Mouse (Mus musculus): ENCODE data around the gene Chka.
A peak's percentile ranks its signal among the peaks of the same experiment; 100 is the strongest.

Gene Chka

DNA sequence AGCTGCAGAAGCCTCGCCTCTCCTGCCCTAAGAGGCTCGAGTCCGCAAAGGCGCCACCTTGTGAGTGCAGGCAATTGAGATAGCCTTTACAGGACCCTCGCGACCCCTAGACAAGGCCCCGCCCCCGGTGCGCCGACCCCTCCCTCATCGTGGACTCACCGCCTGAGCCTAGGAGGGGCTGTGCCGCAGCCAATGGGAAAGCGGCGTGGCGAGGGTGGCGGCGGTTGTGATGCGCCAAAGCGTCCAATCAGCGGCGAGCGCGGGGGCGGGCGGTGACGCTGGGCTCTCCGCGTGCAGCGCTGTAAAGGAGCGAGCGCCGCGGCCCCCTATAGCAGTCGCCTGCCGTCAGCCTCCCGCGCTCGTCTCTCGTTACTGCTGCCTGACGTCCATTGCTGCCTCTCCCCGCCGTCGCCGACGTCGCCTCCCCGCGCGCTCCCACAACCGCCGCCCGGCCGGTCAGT, at the start of gene Chka:
Gene Chka, plus strand, starts transcription at position 272 of the 461 bp plus-strand sequence.
- DNase-seq (ENCODE audit: low spot score), result peak; percentile 94

DNA sequence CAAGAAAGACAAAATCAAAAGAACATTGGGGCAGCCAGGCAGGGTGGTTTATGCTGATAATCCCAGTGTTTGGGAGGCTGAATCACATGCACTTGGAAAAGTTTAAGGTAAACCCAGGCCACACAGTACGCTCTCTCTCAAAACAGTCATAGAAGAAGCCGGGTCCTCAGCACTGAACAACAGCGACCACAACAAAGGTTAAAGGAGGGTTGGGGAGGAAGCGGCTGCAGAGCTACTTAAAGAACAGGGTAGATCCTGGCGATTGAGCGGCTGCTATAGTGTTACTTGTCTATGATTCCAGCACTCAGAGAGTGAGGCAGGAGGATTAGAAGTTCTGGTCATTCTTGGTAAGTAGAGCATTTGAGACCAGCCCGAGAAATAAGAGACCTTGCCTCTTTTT, 46.0 kb upstream of the Chka start:
- DNase-seq (ENCODE audit: low spot score), result no peak

DNA sequence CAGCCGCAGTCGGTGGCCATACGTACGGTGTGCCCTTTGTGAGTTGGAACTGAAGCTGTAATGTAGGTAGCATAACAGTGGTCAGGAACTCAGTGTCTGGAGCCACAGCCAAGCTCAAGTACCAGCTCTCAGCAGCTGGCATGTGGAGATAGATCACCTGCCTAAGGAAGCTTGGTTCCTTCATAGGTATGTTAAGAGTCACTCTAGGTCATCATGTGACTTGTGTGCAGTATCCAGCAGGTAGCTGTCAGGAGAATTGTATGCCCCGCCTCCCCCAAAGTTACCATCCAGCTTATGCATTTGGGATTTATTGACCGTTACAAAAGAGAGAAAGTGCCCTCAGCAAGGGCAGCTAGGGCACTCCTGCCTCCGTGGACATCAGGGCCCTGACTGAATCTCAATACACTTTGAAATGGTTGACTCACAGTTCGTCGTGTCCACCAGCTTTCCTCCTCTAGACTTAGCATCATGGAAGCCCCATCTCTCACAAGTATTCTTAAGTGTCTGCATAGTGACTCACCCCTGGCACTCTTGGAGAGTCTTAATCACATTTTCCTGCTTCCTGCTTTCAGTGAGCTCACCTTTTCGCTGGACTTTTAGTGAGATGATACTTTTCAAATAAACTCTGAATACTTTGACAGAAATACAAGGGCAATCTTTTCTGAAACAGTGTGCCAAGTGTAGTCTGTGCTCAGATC, 40.9 kb upstream of the Chka start:
- no peak for DNase-seq (ENCODE audit: low spot score)

DNA sequence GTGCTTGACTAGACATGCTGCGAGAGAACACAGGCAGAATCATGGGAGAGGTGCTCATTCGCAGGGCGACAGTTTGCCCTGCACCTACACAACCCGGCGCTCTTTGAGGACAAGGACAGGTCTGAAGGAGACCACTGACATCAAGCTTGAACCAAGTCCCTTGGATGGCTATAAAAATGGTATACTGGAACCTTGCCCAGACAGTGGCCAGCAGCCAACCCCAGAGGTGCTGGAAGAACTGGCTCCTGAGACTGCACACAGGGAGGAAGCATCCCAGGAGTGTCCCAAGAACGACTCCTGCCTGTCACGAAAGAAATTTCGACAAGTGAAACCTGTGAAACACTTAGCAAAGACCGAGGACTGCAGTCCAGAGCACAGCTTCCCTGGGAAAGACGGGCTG, 37.1 kb upstream of the Chka start:
- no peak for DNase-seq (ENCODE audit: low spot score)

DNA sequence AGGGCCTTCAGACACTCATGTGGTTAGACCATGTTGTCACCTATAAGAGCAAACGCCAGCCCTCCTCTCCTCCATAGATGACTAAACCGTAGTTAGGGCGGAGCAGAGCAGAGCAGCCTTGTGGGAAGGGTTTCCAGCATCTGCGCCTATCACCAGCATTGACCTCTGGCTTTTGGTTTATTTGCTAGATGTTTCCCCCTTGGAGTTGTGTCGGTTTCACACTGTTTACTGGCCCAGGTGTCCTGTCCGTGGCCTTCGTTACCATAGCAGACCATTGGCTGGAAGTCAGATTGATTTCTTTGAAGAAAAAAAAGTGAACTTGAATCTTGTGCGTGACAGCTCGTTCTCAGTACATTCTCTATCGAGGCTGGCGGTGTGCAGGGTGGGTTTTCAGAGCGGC, 35.7 kb upstream of the Chka start:
- DNase-seq (ENCODE audit: low spot score), result no peak

DNA sequence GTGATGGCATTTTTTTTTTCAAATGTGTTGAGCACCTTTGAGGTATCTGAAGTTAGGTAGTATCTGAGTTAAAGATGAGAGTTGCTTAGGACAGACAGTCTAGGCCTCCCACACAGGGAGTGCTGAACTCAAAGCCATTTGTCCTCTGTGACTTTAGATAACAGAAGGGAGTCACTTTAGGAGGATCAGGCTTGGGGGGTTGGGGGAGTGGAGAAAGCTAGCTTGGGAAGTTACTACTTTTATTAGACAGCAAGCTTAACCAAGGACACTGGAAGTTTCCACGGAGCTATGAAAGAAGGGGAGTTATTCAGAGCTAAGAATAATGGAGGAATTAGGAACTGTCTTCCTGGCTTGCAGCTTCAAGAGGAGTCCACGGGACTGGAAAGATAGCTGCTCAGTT, 32.5 kb upstream of the Chka start:
- DNase-seq (ENCODE audit: low spot score), result no peak

DNA sequence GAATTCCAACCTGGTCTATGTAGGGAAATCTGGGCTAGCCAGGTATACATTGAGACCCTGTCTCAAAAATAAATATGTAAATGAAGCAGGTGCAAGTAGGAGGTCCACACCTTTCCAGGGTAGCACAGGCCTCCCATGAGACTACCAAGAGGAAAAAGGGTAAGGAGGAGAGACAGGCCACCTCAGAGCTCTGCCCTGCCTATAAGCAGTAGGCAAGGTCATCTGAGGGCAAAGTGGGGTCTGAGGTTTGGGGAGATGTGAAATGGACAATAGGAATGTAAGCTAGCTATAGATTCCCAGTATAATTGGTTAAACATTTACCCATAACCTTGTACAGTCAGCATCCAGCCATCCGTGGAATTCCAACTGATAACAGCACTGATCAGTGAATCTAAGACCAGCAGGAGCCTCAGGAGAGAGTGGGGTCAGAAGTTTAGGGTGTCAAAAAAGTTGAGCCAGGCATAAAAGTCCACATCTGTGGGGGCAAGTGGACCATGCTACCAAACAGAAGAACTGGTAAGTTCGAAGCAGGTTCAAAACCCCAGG, 31.6 kb upstream of the Chka start:
- DNase-seq (ENCODE audit: low spot score), result no peak

DNA sequence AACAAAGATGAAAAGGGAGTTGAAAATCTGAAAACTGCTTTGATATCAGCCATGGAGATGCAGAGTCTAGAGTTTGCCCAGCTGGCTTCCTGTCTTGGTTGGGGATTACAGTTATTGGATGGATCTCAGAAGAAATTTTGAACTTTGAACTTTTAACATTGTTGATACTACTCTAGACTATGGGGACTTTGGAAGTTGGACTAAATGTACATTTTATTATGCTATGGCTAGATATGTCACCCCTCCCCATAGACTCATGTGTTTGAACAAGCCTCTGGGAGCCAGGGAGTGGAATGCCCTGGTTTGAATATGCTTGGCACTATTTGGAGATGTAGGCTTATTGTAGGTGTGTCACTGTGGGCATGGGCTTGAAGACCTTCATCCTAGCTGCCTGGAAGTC, 26.5 kb upstream of the Chka start:
- DNase-seq (ENCODE audit: low spot score), result no peak

DNA sequence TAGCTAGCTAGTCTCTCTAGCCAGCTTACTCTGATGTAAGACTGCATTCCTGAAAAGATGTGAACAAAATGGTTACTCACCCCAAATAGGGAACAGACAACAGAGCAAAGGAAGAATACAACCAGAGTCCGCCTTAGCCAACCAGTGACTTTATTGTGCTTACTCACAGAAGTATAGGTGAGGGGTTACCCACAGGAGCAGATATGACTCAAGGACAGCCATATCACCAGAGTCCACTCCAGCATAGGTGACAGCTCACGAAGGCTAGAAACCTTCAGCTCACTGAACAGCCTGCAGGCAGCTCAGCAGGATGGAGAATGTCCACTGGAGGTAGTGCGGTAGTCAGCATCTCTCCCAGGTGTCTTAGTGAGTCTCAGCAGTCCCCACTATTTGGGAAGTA, 21.7 kb upstream of the Chka start:
- no peak for DNase-seq (ENCODE audit: low spot score)

DNA sequence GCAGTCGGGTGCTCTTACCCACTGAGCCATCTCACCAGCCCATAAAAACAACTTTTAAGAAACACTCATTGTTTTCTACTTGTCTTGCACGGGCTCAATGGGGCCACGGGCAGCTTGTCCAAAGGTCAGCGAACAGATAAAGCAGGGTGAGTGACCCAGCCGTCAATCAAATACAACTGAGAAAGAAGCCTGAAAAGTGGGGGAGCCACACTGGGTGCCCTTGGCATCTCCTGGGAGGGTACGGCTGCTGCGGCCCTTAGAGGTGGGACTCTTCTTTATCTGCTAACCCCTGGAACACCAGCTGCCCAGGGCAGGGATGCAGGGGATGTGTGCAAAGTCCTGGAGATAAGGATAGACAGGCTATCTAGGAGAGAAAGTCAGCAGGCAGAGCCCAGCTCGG, 19.9 kb upstream of the Chka start:
- no peak for DNase-seq (ENCODE audit: low spot score)

DNA sequence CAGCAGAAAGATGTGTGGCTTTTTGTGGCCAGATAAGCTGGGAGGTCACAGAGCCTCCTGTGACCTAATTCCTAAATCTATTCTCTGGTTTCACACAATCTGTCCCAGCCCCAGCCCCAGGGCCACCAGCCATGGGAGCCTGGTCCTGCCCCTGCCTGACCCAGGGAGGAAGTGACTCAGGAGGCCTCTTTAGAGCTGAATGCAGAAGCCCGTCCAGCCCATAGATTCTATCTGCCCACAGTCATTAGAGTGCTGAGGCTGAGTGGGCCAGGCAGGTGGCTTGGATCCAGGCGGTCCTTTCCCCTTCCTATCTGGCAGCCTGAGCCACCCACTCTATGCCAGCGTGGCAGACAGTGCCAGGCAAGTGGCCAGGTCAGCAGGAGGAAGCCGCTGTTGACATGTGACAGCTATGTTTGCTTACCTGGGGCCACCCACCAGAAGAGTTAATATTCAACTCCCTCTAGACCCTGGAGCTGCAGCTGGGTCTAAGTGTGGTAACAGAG, 18.7 kb upstream of the Chka start:
- DNase-seq (ENCODE audit: low spot score), result peak; percentile 78

DNA sequence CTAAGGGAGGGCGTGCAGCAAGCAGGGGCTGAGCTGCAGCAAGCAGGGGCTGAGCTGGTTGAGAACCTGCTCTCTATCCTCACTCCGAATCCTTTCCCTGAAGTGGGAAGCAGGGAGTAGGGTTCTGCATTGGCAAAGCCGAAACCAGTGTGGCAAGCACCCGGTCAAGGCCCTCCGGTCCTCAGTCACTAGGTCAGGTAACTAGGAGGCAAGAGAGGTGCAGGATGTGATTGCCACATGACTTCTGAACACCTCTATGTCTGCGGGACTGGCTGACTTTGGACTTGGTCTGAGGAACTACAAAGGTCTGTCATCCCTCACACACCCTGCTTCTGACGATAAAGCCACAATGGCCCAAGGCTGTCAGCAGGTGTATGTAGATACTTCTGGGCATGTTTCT, 17.3 kb upstream of the Chka start:
- no peak for DNase-seq (ENCODE audit: low spot score)

DNA sequence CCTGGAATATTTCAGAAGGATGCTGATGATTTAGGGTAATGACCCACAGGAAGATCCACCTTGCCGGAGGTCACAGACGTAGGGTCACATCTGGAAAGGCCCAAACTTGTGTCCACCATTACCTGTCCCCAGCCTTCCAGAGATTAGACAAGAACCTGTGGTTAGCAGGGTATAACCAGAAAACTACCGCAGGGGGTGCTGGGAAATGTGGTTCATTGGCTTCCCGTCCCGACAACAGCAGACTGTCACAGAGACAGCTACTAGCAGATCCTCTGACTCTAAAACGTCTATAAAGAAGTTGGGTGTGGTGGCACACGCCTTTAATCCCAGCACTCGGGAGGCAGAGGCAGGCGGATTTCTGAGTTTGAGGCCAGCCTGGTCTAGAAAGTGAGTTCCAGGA, 14.8 kb upstream of the Chka start:
- DNase-seq (ENCODE audit: low spot score), result no peak

DNA sequence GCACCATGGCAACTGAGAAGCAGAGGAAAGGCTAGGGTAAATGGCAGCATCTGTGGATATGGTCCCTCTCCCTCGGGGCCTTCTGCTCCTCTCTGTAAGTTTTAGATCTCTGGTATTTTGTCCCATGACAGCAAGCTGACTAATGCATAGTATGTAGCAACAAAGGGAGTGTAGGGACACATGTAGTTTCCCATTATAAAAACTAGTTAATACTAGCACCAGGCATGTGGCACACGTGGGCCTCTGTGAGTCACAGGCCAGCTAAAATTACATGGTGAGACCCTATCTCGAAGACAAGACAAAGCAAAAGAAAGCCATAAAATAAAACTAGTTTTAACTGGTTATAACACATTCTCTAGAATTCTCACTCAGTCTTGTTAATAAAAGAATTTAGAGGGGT, 12.6 kb upstream of the Chka start:
- no peak for DNase-seq (ENCODE audit: low spot score)

DNA sequence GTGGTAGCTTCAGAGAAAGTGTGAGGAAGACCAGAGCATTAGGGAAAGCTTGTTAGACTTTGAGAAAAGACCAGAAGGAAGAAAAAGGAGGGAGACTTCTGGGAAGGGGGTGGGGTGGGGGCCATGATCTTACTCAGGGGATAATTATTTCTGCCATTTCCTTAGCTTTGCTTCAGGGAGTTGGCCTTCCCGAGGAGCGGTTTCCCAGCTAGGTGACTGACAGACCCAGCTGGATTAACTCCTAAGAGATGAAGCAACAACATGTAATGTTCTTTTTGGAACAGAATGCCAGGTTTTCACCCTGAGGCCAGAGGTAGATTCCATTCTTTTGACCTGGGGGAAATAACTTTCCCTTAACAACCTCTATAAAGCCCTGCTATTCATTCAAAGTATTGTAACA, 11.9 kb upstream of the Chka start:
- no peak for DNase-seq (ENCODE audit: low spot score)

DNA sequence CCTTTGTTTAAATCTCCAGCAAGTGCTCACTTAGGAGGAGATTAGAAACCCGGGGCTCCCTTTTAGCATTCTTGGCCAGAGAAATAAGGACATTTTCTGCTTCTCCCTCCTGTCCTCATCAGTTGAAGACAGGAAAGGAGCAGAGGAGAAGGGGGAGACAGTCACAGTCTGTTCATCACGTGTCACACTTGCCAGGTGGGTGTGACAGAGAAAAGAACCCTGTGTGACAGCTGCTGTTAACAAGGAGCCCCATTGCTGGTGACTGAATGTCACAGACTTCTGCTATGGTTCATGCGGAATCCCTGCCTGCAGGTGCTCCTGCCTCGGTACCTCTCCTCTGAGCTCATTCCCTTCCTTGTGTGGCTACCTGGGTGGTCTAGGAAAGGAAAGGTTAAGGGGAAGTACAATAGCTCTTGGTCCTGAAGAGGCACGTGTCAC, 11.3 kb upstream of the Chka start:
- DNase-seq (ENCODE audit: low spot score), result no peak

DNA sequence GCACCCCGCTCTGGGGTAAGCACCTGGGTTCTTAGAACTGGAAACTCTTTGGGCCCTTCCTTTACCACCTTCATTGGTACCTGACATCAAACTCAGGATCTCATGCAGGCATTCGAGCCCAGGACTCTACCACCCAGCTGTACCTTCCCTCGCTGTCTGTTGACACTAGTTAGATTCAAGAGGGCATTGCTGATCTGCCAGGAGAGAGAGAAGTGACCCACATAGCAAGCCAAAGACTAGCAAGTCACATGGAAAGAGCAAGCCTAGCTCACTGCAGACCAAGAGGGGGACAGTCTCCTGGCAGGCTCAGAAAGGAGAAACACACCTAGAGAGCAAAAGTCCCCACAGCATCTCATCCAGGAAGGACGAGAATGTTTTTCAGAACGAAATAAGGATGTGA, 10.9 kb upstream of the Chka start:
- no peak for DNase-seq (ENCODE audit: low spot score)

DNA sequence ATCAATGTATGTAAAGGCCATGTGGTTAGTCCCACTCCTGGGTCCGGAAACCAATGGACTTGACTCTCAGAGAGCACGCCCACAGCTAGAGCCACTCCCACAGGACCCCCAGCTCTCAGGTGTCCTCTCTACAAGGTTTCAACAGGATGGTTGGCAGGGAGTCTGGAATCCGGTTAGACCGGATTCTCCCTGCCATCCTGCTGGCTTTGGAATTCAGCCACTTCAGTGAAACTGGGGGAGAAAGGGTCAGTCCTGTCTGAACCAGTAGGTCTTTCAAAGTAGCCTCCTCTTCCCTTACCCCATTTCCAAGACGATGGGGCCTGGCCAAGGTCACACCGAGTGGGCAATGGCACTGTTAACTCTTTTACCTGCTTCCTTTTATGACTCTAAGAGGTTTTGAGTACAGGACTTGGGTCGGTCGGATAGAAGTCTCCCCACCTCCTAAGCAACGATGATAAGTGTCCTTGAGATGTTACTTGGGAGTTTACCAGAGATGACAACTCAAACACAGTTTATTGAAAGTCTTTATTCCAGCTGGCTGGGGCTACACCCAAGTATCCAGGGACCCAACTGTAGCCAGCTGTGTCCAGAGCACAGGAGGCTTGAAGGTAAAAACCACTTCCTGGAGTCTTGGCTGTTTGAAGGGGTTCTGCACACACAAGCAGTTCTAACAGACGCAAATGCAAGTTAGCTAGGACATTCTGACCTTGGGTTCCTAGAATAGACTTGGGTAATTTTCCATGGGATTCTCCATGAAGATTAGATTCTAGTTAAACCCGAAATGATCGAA, 9.0 kb upstream of the Chka start:
- DNase-seq (ENCODE audit: low spot score), result no peak

DNA sequence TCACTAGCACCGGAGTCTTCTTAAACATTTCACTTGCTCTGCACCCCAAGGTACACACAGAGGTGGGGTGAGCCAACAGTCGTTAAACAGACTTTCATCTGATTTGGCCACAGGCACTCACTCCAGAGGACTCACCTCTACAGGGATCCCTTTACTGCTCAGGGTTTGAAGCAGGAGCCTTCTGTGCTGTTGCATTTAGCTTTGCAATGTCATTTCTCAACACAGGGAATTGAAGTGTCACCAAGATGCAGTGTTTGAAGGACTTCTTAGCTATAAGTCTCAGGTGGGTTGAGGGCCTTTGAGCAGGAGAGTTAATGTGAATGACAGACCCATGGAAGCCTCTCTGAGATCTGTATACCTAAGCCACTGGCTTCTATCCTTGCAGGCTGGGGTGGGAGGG, 7.9 kb upstream of the Chka start:
- no peak for DNase-seq (ENCODE audit: low spot score)

DNA sequence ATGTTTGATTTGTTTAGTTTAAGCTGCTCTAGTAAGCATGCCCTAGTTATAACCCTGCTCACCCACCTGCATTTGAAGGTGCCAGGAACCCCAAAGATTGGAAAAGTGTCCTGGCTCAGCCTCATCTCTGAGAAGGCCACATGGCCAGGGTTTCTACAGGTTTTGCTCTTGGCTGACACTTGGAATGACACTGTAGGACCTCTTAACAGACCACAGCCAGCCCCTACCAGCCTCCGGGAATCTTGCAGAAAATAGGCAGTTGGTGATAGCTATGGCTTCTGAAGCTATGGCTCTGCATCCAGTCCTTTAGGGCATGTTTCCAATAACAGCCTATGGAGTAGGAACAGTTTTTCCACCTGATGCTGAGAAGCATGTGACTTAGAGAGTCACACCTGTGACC, 6.7 kb upstream of the Chka start:
- no peak for DNase-seq (ENCODE audit: low spot score)

DNA sequence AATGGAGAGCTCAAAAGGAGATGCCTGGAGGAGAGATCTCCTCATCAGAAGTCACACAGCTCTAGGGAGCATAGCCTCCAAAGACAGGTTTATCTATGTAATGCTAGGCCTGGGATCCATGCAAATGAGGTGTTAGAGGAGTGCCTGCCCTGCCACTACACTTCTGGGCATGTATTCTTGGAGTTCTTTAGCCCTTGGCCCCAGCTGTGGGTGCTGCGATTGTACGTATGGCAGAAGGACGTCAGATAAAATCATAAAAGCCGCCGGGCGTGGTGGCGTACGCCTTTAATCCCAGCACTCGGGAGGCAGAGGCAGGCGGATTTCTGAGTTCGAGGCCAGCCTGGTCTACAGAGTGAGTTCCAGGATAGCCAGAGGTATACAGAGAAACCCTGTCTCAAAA, 6.2 kb upstream of the Chka start:
- no peak for DNase-seq (ENCODE audit: low spot score)

DNA sequence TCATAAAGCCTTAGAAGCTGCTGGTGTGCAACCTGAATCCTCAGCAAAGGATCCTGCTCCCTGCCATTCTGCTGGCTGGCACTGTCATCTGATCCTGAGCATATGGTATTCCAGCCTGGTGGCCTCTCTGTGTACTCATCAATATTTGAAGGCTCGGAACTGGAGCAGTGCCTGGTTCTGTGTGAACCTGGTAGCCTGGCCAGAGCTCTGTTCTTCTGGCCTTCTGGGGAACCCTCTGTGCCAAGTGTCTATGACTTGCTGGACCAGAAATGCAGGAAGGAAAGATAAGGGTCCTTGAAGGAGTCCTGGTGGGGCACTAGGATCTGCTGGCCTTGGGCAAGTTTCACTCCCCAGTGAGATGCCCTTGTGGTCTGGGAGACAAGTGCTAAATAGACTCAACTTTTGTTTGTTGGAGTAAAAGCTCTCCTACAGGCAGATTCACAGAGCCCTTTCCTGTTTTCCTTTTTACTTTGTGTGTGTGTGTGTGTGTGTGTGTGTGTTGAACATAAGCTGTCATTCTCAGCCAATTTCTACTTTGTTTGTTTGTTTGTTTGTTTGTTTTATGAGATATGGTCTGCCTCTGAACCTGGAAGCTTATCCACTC, 5.7 kb upstream of the Chka start:
- peak; percentile 51 for DNase-seq (ENCODE audit: low spot score)
